In the genomic region with DNA sequence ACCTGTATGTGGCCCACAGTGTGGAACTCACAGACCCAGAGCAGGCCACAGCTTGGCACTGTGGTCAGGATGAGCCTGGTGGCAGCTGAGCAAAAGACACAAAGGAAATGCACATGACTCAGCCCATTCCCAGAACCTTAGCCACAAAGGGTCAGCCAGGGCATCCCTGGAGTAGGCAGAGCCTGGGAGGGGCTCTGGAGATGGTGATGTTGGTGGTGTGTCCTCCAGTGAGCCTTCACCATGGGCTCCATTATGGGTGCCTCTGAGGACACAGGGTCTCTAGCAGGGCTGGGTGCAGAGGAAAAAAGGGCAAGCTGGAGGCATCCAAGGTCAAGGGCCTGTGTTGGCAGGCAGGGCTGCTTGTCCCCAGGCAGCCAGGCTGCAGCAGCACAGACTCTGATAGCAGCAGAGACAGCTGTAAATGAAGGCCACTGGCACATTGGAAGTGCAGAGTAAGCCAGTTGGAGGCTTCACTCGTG, we compare ENCODE assay signal across 13 mouse cellular contexts. TPM values are rescaled to one million over a fixed set of nuclear protein-coding genes. Genes with fewer than 3 reads are reported as not detected.
DNase-seq lines count a peak whose midpoint lies in the region; ATAC-seq and TF ChIP-seq lines count a peak whose summit lies in the region.
"Had no signal": no experiment of that assay in that cellular context is flagged by ENCODE, and none has a peak within 500 bp of the region (broad histone marks: within the 10 kb centered on the region; RNA-seq: fewer than 3 reads in every experiment).

No protein-coding gene starts in this region.

- 0 out of 2 replicates have a peak, but pooled peaks cover 3% of the 10 kb centered on the region for H3K79me2 ChIP-seq in heart, adult 2 months (replicated peaks; ENCODE audit: control insufficient read depth, insufficient read depth, low read length)

- DNase-seq in gastrocnemius, postnatal 14 days = peak; percentile 51
- DNase-seq in gastrocnemius, postnatal 10 days = no peak
- DNase-seq in ovary, adult 18-20 months (ENCODE audit: low spot score) = peak; percentile 83
- no peak for DNase-seq in ovary, postnatal 10 days (ENCODE audit: low spot score)
- peak; percentile 56 to 77 for DNase-seq in heart, adult 2 months
- DNase-seq in skeletal muscle tissue, adult 2 months (ENCODE audit: low read depth, low spot score) = peak; percentile 70
- no peak for DNase-seq in liver, postnatal 0 days
- no peak for DNase-seq in thymus, postnatal 36 days
- DNase-seq: cerebellum, adult 11-12 months had no signal

- no peak overlapping the region for H3K4me2 ChIP-seq in liver, postnatal 0 days (ENCODE audit: low read depth, low read length)
- H3K4me2 ChIP-seq: embryonic facial prominence, embryonic 12.5 days; midbrain, embryonic 15.5 days had no signal

- ATAC-seq in liver, postnatal 0 days = no peak
- ATAC-seq: hindbrain, embryonic 16.5 days; midbrain, embryonic 15.5 days had no signal

- peak overlapping the region; percentile 57 for H3K27ac ChIP-seq in heart, adult 2 months
- no peak overlapping the region for H3K27ac ChIP-seq in liver, postnatal 0 days (ENCODE audit: low read depth)
- H3K27ac ChIP-seq: embryonic facial prominence, embryonic 12.5 days; midbrain, embryonic 15.5 days had no signal

- TF ChIP-seq EP300 in heart, adult 2 months (IDR thresholded peaks at IDR 0.05; ENCODE audit: insufficient read depth, low read depth, low read length) = no peak
- TF ChIP-seq EP300 in liver, postnatal 0 days (IDR thresholded peaks at IDR 0.05; ENCODE audit: low read depth) = no peak

- intact Hi-C loops in gastrocnemius, postnatal 14 days (cut with DNase I; ENCODE audit: low total_unique reads) = no loop called here
- intact Hi-C loops in heart, adult 2 months (cut with DNase I) = no loop called here

- no peak overlapping the region for H3K4me3 ChIP-seq in heart, adult 2 months
- no peak overlapping the region for H3K4me3 ChIP-seq in liver, postnatal 0 days (ENCODE audit: low read depth, low read length)
- H3K4me3 ChIP-seq: embryonic facial prominence, embryonic 12.5 days; limb, embryonic 10.5 days; midbrain, embryonic 15.5 days had no signal

- no peaks in the 10 kb centered on the region for H3K27me3 ChIP-seq in heart, adult 2 months (ENCODE audit: control insufficient read depth, insufficient read depth, low read length)
- H3K27me3 ChIP-seq in liver, postnatal 0 days (ENCODE audit: insufficient read depth, low read length) = no peaks in the 10 kb centered on the region
- H3K27me3 ChIP-seq: embryonic facial prominence, embryonic 12.5 days; midbrain, embryonic 15.5 days had no signal

- H3K9me3 ChIP-seq in liver, postnatal 0 days (ENCODE audit: low read length) = no peaks in the 10 kb centered on the region
- H3K9me3 ChIP-seq: embryonic facial prominence, embryonic 12.5 days; limb, embryonic 10.5 days; midbrain, embryonic 15.5 days had no signal

- H3K9ac ChIP-seq in heart, adult 2 months (ENCODE audit: low read depth, low read length) = no peak overlapping the region
- H3K9ac ChIP-seq in liver, postnatal 0 days (replicated peaks) = no peak overlapping the region
- H3K9ac ChIP-seq: embryonic facial prominence, embryonic 12.5 days; midbrain, embryonic 15.5 days had no signal

- H3K36me3 ChIP-seq in heart, adult 2 months (ENCODE audit: control insufficient read depth, insufficient read depth, low read length) = peaks cover 6% of the 10 kb centered on the region
- H3K36me3 ChIP-seq in liver, postnatal 0 days (replicated peaks; ENCODE audit: insufficient read depth, low read length) = no peaks in the 10 kb centered on the region

- 43% methylated on average over 1 of the region's 1 CpGs for WGBS in heart, adult 2 months
- 46% methylated on average over 1 of the region's 1 CpGs for WGBS in liver, postnatal 0 days (ENCODE audit: insufficient replicate concordance)

- TF ChIP-seq POLR2A in heart, adult 2 months (IDR thresholded peaks at IDR 0.05; ENCODE audit: insufficient read depth, low read depth, low read length) = no peak

- peaks cover 44% of the 10 kb centered on the region for H3K4me1 ChIP-seq in heart, adult 2 months (ENCODE audit: control insufficient read depth, insufficient read depth, low read length)
- H3K4me1 ChIP-seq in liver, postnatal 0 days (ENCODE audit: insufficient read depth) = peaks cover 8% of the 10 kb centered on the region; the same call in 1 of the 2 replicates

- no peak for TF ChIP-seq CTCF in heart, adult 2 months (IDR thresholded peaks at IDR 0.05)
- no peak for TF ChIP-seq CTCF in liver, postnatal 0 days (IDR thresholded peaks at IDR 0.05; ENCODE audit: low read depth)

RNA-seq across cellular contexts. Expression of gene Plxna1, which starts 12.3 kb away (rescaled TPM):
- 10 to 100 TPM; 24.7 to 36.6 TPM for total RNA-seq in gastrocnemius, postnatal 14 days (2021)
- 10 to 100 TPM; 44.1 to 54.4 TPM for total RNA-seq in gastrocnemius, postnatal 10 days (2021)
- 10 to 100 TPM; 17.3 to 21.9 TPM for total RNA-seq in heart, adult 2 months (2021)
- 19.9 and 29.3 TPM in 2 replicates for polyA plus RNA-seq in heart, adult 2 months (2012; rRNA removed)
- polyA plus RNA-seq in liver, postnatal 0 days (2015; fragmentation: Nextera tagmentation; extraction: Ambion mirVana) = 1.7 TPM in 2 replicates

Comparison
In these comparisons a context has a peak if more than half of its experiments do, and no peak if none do; other contexts are left out.
1. DNase-seq: peak in gastrocnemius, postnatal 14 days (single experiment), ovary, adult 18-20 months (single experiment), heart, adult 2 months (2 of 2) and skeletal muscle tissue, adult 2 months (single experiment); none in gastrocnemius, postnatal 10 days (single experiment), ovary, postnatal 10 days (single experiment), liver, postnatal 0 days (single experiment) and thymus, postnatal 36 days (0 of 2).